Mouse (Mus musculus) forebrain, embryonic 15.5 days (tissue): ENCODE results near the gene Mesp2. TPM values are rescaled to one million over a fixed set of nuclear protein-coding genes. Genes with fewer than 3 reads are reported as not detected.

Experiments
- ATAC-seq: fragments of 200-750 bp; cut with Nextera tagmentation; replicated peaks from 2 replicates; pipeline ENCODE4 v1.8.0; 2017; ENCODE audit warnings: mild to moderate bottlenecking, moderate TSS enrichment, moderate library complexity
- H3K27ac ChIP-seq: fragments of 300-500 bp; sonication (generic); replicated peaks from 2 replicates; pipeline ENCODE4 v1.5.1; 2015; ENCODE audit warnings: mild to moderate bottlenecking, inconsistent platforms
- H3K27me3 ChIP-seq: fragments of 300-500 bp; sonication (generic); 2 replicates; pipeline ENCODE4 v1.6.1; 2015; ENCODE audit warnings: inconsistent platforms
- H3K36me3 ChIP-seq: fragments of 300-500 bp; sonication (generic); 2 replicates; pipeline ENCODE4 v1.6.1; 2015; ENCODE audit warnings: mild to moderate bottlenecking, inconsistent platforms
- H3K4me1 ChIP-seq: fragments of 300-500 bp; sonication (generic); 2 replicates; pipeline ENCODE4 v1.6.1; 2015; ENCODE audit warnings: inconsistent platforms
- H3K4me2 ChIP-seq: fragments of 300-500 bp; sonication (generic); replicated peaks from 2 replicates; pipeline ENCODE4 v1.6.1; 2015; ENCODE audit warnings: mild to moderate bottlenecking, inconsistent platforms
- H3K4me3 ChIP-seq: fragments of 300-500 bp; sonication (generic); 2 replicates; pipeline ENCODE4 v1.5.1; 2015; ENCODE audit warnings: mild to moderate bottlenecking, inconsistent platforms
- H3K9ac ChIP-seq: fragments of 300-500 bp; sonication (generic); replicated peaks from 2 replicates; pipeline ENCODE4 v1.6.1; 2015; ENCODE audit warnings: mild to moderate bottlenecking, inconsistent platforms
- H3K9me3 ChIP-seq: fragments of 300-500 bp; sonication (generic); 2 replicates; pipeline ENCODE4 v1.6.1; 2016; ENCODE audit warnings: inconsistent platforms
- WGBS: fragments of 180-500 bp; shearing (Covaris S2); methylation state at CpG from one replicate; pipeline ENCODE4 v1.1.7; 2015; ENCODE audit warnings: mixed read lengths; 5-methylcytosine and 5-hydroxymethylcytosine counted together
- polyA plus RNA-seq: library from polyadenylated mRNA; unstranded; fragments of >200 nt; fragmentation: Nextera tagmentation; extraction: Ambion mirVana; gene quantifications from 2 replicates; pipeline ENCODE4 v1.2.1, GENCODE M21; 2015

The Mesp2 gene
- polyA plus RNA-seq = 1.5 and 2.2 TPM in 2 replicates

DNA sequence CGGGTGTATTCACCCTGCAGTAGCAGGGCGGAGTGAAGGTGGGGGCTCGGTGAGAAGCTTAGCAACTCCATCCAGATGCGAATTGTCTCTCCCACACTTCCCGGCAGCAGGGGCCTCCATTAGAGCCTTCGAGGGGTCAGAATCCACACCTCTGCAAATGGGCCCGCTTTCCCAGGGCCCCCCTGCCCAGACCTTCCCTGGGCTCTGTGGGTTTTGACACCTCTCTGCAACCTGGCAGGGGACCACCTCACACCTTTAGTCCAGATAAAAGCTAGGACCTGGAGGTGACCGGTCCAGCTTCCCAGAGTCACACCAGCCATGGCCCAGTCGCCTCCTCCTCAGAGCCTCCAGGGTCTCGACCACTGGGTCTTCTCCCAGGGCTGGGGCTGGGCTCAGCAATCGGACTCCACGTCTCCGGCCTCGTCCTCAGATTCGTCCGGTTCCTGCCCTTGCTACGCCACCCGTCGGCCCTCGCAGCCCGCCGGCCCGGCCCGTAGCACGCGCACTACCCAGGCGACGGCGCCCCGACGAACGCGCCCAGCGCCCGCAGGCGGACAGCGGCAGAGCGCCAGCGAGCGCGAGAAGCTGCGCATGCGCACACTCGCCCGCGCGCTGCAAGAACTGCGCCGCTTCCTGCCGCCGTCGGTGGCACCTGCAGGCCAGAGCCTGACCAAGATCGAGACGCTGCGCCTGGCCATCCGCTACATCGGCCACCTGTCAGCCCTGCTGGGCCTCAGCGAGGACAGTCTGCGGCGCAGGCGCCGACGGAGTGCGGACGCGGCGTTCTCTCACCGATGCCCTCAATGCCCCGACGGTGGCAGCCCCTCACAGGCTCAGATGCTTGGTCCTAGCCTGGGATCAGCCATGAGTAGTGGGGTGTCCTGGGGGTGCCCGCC is at the start of gene Mesp2:
TSS of gene Mesp2 (plus strand) at position 117 of the 896 bp plus-strand sequence.
- ATAC-seq = peak; percentile 75
- H3K36me3 ChIP-seq = no peaks in the 10 kb centered on the region
- H3K27me3 ChIP-seq = 0 out of 2 replicates have a peak, but pooled peaks cover 3% of the 10 kb centered on the region
- H3K4me3 ChIP-seq = peak within 1 kb of the TSS; percentile 44
- no peaks in the 10 kb centered on the region for H3K9me3 ChIP-seq
- peak within 1 kb of the TSS; percentile 76 for H3K4me2 ChIP-seq
- H3K27ac ChIP-seq = no peak within 1 kb of the TSS
- WGBS = 19% methylated on average over 71 of the region's 71 CpGs
- H3K9ac ChIP-seq = peak within 1 kb of the TSS; percentile 57
- H3K4me1 ChIP-seq = peaks cover 8% of the 10 kb centered on the region

DNA sequence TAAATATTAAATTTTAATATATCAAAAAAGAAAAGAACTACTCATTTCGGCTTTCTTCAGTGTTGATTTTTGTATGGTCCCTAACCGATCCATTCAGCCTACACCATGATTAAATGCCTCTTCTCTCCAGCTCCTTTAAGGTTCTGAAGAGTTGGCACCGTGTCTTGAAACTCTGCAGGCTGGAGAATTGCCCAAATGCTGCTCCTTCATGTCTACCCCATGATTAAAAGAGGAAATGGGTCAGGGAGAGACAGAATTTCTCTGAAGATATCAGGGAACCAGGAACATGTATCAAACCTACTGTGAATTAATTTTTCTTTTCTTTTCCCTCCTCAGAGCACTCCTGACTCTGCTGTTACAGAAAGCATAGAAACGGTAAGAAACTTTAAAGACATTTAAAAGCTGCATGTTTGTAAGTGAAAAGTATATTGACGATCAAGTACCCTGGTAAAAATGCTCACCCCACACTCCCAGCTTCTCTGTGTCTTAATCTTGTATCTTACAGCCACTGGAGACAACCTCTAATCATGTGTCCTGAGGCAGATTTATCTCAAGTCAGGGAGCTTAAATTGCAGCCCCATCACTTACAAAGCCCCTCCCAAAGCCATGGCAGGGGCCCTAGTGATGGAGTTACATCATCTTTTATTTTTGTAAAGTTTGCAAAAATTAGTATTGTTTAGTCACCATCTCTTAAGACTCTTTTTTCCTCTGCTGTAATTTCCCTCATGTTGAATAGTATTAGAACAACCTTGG is 49.2 kb upstream of the Mesp2 start:
- H3K27ac ChIP-seq = no peak overlapping the region
- no peak overlapping the region for H3K4me2 ChIP-seq
- WGBS = 78% methylated on average over 5 of the region's 5 CpGs
- no peaks in the 10 kb centered on the region for H3K36me3 ChIP-seq
- no peak for ATAC-seq
- H3K27me3 ChIP-seq = no peaks in the 10 kb centered on the region
- no peaks in the 10 kb centered on the region for H3K4me1 ChIP-seq
- H3K9ac ChIP-seq = no peak overlapping the region
- no peaks in the 10 kb centered on the region for H3K9me3 ChIP-seq
- no peak overlapping the region for H3K4me3 ChIP-seq

DNA sequence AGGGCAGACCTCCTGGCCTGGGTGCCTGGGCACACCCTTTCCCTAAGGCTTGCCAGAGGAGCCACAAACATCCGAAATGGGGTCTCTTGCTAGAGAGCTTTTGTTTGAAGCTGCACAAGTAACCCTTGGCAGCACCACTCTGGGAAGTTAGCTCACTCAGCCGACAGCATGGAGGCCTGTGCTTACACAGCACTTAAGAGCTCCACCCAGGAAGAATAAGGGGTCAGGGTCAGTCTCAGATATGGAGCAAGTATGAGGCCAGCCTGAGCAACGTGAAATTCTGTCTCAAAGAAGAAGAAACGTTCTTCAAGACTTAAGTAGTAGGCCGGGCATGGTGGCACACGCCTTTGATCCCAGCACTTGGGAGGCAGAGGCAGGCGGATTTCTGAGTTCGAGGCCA is 48.4 kb upstream of the Mesp2 start:
- 81% methylated on average over 8 of the region's 8 CpGs for WGBS

DNA sequence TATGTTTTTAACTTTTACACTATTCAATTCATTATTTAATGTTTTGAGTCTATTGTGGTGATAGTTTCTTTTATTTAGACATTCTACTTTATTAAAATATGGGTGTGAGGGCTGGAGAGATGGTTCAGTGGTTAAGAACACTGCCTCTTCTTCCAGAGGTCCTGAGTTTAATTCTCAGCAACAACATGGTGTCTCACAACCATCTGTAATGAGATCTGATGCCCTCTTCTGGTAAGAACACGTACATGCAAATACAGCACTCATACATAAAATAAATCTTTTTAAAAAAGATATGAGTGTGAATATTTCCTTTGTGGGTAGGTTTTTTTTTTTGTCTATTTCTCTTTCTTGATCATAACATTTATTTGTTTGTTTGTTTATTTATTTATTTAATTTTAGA is 44.5 kb upstream of the Mesp2 start:
- ATAC-seq = no peak
- Histone ChIP-seq H3K9ac (no peak overlapping the region), H3K36me3 (no peaks in the 10 kb centered on the region), H3K4me2 (no peak overlapping the region), H3K27me3 (no peaks in the 10 kb centered on the region), H3K27ac (no peak overlapping the region), H3K4me1 (no peaks in the 10 kb centered on the region), H3K9me3 (no peaks in the 10 kb centered on the region), H3K4me3 (no peak overlapping the region)
- WGBS = 50% methylated on average over 1 of the region's 1 CpGs

More for the DNA sequence above, 48.4 kb upstream of the Mesp2 start:
- no peaks in the 10 kb centered on the region for H3K27me3 ChIP-seq
- ATAC-seq = no peak
- no peak overlapping the region for H3K4me3 ChIP-seq
- no peaks in the 10 kb centered on the region for H3K36me3 ChIP-seq
- no peak overlapping the region for H3K4me2 ChIP-seq
- H3K27ac ChIP-seq = no peak overlapping the region
- H3K9me3 ChIP-seq = no peaks in the 10 kb centered on the region
- H3K4me1 ChIP-seq = no peaks in the 10 kb centered on the region
- no peak overlapping the region for H3K9ac ChIP-seq

DNA sequence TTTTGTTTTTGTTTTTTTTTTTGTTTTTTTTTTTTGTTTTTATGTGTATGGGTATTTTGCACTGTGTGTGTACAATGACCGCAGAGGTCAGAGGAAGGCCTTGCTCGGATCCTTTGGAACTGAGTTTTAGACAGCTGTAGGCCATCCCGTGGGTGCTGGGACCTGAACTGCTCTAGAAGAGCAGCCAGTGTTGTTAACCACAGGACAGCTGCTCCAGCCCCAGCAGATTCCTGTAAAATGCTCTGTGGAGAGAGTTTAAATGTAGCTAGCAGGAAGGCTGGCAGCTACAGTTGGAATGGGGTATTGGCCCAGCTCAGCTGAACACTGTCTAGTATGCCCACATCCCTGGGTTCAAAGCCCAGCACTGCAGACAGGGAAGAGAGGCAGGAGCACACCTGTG is 40.9 kb upstream of the Mesp2 start:
- Histone ChIP-seq H3K9me3 (no peaks in the 10 kb centered on the region), H3K27ac (no peak overlapping the region), H3K4me2 (no peak overlapping the region), H3K36me3 (no peaks in the 10 kb centered on the region), H3K9ac (no peak overlapping the region), H3K27me3 (no peaks in the 10 kb centered on the region), H3K4me3 (no peak overlapping the region), H3K4me1 (no peaks in the 10 kb centered on the region)
- 93% methylated on average over 3 of the region's 3 CpGs for WGBS
- ATAC-seq = no peak

DNA sequence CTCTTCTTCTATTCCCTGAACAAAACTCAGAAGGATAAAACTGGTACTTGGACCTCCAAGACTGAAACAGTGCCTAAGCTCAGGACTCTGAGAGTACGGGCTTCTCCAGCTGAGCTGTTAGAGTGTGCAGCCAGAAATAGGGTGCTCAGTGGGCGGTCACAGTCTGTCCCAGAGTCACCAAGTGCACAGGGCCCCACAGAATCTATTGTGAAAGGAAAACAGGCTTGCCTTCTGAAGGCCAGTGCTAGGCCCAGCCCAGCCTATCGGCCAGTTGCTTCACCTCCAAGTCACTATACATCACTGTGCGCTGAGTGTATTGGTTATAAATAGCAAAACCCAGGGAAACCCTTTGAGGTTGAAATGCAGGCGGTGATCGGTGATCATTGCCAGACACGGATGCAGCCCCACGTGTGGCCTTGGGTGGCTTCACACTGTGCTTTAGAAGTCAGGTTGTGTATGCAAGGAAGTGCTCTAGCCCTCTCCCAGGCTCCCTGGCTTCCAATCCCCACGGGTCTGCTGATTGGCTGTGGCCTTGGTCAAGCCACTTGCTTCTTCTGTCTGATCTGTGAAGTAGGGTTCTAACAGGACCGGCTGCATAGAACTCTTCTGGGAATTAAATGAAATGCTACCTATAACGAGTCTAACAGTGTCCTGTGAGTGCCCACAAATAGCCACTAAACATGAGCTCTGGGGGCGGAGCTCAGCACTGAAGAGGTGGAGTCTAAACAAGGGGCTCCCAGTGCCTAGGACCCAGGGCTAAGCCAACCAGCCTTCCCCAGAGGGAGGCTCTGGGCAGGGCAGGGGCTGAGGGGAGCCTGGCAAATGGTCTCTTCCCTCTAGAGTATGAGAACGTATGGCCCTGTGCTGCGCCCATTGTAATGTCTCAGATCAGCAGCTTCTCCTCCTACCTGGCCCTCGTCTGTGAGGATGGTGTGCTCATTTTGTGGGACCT is 38.7 kb upstream of the Mesp2 start:
- Histone ChIP-seq H3K27me3 (no peaks in the 10 kb centered on the region), H3K9ac (no peak overlapping the region), H3K4me3 (no peak overlapping the region), H3K4me2 (no peak overlapping the region), H3K36me3 (no peaks in the 10 kb centered on the region), H3K4me1 (no peaks in the 10 kb centered on the region), H3K9me3 (no peaks in the 10 kb centered on the region), H3K27ac (no peak overlapping the region)
- 48% methylated on average over 15 of the region's 15 CpGs for WGBS
- ATAC-seq = no peak

DNA sequence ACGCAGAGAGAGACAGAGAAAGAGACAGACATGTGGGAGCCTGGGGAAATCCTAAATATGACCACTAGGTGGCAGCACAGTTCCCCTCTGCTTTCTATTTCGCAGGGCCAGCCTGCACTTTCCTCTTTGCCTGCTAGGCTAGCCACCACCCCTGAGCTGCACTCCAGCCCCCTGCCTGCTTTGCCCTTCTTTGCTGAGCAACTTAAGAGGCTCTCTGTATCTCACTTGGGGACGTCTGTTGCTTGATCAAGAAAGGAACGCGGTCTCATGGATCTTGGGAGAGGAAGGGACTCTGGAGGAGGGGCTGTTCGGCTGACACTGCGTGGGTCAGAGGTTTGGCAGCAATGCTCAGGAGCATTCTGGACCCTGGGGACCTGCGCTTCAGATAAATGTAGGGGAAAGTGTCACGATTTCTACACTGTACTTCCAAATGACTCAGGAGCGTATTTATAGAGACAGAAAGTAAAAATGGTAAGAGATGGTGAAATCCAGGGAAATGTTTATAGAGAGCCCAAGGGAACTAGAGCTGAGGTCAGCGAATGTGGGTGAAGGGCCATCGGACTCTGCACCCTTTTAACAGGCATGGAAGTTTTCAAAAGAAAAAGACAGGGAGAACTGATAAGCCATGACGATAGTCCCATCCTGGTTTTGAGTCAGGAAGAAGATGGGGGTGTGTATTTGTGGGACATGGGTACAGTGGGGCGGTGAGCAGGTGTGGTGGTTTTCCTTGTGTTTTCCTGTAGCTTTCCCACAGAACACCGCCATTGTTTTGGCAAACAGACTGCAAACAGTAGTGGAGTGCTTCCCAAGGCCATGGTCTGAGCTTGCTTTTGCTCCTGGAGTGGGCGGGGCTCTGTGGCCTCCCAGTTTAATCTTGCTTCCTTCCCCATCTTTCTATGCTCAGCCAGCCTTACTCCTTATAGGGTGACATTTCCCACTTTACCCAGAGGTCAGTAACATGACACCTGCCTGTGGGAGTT is 29.6 kb upstream of the Mesp2 start:
- Histone ChIP-seq H3K4me3 (peak overlapping the region; percentile 13; the same call in 1 of the 2 replicates), H3K36me3 (no peaks in the 10 kb centered on the region), H3K9me3 (no peaks in the 10 kb centered on the region), H3K4me2 (peak overlapping the region; percentile 34), H3K27me3 (no peaks in the 10 kb centered on the region), H3K9ac (peak overlapping the region; percentile 33), H3K4me1 (no peaks in the 10 kb centered on the region), H3K27ac (no peak overlapping the region)
- WGBS = 34% methylated on average over 16 of the region's 16 CpGs
- ATAC-seq = peak; percentile 51; the same call in 1 of the 2 replicates

DNA sequence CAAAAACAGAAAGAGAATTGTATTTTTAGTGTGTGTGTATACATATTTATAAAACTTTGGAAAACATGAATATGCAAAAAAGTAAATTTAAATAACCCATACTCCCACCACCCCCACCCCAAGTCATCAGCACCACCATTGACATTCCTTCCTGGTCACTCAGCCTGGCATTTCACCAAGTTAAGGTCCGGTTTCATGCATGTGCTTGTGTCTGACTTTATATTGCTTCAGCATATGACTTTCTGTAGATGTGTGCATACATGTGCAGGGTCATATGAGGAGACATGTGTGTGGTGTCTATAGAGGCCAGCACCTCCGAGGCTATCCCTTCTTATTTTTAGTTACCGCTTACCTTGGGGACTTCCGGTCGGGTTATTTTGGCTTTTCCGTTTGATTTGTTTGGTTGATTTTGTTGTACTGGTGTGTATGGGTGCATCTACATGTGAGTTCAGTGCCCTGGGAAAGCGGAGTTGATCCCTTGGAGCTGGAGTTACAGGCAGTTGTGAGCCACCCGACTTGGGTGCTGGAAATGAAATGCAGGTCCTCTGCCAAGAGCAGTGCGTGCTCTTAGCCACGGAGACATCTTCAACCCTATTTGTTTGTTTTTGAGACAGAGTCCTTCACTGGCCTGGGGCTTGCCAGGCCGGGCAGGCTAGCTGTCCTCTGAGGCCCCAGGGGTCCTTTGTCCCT is 28.6 kb upstream of the Mesp2 start:
- no peaks in the 10 kb centered on the region for H3K4me1 ChIP-seq
- H3K27ac ChIP-seq = no peak overlapping the region
- no peaks in the 10 kb centered on the region for H3K27me3 ChIP-seq
- no peaks in the 10 kb centered on the region for H3K36me3 ChIP-seq
- no peak for ATAC-seq
- no peak overlapping the region for H3K4me3 ChIP-seq
- H3K9ac ChIP-seq = no peak overlapping the region
- H3K4me2 ChIP-seq = no peak overlapping the region
- no peaks in the 10 kb centered on the region for H3K9me3 ChIP-seq
- WGBS = 78% methylated on average over 11 of the region's 11 CpGs

DNA sequence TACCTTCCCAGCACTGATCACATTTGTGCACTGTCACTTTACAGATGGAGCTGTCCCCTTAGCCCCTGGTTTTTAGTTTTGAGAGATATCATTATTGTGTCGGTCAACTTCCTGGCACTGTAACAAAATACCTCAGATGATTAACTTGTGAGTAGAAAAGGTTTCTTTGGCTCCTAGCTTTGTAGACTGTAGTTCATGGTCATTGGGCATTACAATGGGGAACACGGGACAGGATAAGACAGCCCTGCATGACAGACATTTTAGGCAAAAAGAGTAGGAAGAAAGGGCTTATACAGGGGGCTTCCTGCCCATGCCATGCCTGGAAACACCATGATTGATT is 28.0 kb upstream of the Mesp2 start:
- Histone ChIP-seq H3K36me3 (no peaks in the 10 kb centered on the region), H3K4me3 (no peak overlapping the region), H3K4me2 (no peak overlapping the region), H3K27ac (no peak overlapping the region), H3K9ac (no peak overlapping the region), H3K4me1 (no peaks in the 10 kb centered on the region), H3K9me3 (no peaks in the 10 kb centered on the region), H3K27me3 (no peaks in the 10 kb centered on the region)
- WGBS = 86% methylated on average over 2 of the region's 2 CpGs
- no peak for ATAC-seq

DNA sequence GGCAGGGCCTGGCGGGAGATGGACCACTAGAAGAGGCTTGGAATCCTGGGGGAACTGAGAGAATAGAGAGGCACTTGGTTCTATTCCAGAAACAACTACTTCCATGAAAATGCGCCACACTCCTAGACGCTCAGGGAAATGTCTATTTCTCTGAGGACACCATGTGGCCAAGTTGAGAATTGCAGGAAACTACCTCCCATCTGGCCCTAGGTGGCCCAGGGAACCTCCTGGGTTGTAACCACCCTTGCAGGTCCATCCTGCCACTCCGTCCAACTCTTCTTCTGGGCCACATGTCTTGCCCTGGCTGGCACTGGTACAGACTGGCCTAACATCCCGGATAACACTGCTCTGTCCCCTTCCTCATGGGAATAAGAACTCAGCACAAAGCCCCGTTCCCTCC is 24.2 kb upstream of the Mesp2 start:
- Histone ChIP-seq H3K4me3 (no peak overlapping the region), H3K27ac (no peak overlapping the region), H3K9me3 (no peaks in the 10 kb centered on the region), H3K9ac (no peak overlapping the region), H3K36me3 (no peaks in the 10 kb centered on the region), H3K4me2 (no peak overlapping the region), H3K27me3 (peaks cover 7% of the 10 kb centered on the region), H3K4me1 (no peaks in the 10 kb centered on the region)
- WGBS = 26% methylated on average over 6 of the region's 6 CpGs
- peak; percentile 51; the same call in 1 of the 2 replicates for ATAC-seq
